Mouse (Mus musculus) T-cell, adult 66 days (primary cell): ENCODE data around the gene Cep135. TPM values are rescaled to one million over a fixed set of nuclear protein-coding genes. Genes with fewer than 3 reads are reported as not detected.

ENCODE experiments used
- total RNA-seq, 2 experiments: library from RNA; stranded (reverse); gene quantifications; 3 replicates in 1 of 2; 4 replicates in 1 of 2; pipeline ENCODE4 v1.2.4; 2023

The Cep135 gene
- total RNA-seq = 10 to 100 TPM; 18.4 to 19.5 TPM

DNA sequence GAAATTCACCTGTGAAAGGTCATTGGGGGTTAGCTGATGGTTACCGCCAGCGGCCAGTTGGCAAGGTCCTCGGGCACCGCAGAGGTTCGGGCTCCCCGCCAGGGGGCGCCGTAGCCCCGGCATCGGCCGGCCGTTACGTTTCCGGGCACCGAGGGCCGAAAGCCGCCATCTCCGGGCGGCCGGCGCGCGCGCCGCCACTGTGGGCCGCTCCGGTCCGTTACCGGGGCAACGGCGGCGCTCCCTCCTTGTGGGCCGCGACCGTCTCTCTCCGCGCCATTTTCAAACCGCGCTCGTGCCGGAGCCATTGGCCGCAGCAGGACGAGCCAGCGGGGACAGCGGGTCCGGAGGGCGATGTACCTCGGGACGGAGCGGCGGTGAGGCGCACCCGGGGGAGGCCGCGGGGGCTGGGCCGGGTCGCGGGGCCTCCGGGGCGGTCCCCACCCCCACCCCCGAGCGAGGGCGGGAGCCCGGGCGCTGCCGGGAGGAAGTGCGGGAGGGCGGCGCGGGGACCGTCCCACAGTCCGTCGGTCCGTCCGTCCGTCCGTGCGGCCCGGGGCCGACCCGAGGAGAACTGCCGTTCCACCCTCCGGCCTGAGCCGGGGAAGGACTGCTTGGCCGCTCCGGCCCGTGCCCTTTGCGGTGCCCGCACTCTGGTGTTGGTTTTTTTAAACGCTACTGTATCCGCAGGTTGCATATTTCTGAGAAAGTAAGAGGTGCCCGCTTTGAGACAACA lies at the start of gene Cep135:
Gene Cep135 (plus strand): TSS at position 148 of the 733 bp plus-strand sequence.

DNA sequence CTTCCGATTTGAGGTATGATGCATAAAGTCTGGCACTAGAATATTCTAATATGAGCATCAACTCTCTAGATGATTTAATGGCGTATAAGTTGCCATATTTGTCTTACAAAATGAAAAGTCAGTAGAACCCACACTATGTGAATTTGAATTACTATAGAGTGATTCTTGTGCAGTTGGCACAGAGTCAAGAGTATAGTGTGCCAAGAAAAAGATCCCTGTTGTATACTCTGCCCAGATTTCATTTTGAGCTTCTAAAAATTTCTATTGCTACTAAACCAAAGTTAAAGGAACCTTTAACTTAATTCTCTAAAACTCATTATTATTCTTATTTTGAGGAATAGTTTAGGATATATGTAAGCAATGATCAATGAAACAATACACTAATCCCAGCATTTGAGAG lies 67.7 kb downstream of the Cep135 start, which contains the start of gene C530008M17Rik:
Gene C530008M17Rik (plus strand): TSS at position 301 of the 400 bp plus-strand sequence.

Other genes with a start within 250 kb of the Cep135 start
- gene Nmu, start 224.9 kb upstream of the Cep135 start, total RNA-seq = not detected
- not detected for gene Gm7271, start 104.7 kb upstream of the Cep135 start, total RNA-seq
- gene Exoc1, start 59.4 kb upstream of the Cep135 start, total RNA-seq = 10 to 100 TPM; 74.8 to 75.5 TPM
- 1 to 10 TPM; 1.9 to 3.1 TPM for gene C530008M17Rik, start 67.8 kb downstream of the Cep135 start, total RNA-seq